Mouse (Mus musculus) lung, adult 2 months (tissue): Measurements from ENCODE around the gene Lhx4.

Experiments
- CTCF ChIP-seq: fragments of 200-500 bp; IDR thresholded peaks from 2 replicates; pipeline ENCODE4 v1.5.1; 2011; ENCODE audit warnings: mild to moderate bottlenecking, low read length, control low read depth; ENCODE audit not compliant: insufficient read depth
- POLR2A ChIP-seq: fragments of 200-500 bp; IDR thresholded peaks from 2 replicates; pipeline ENCODE4 v1.6.1; 2011; ENCODE audit warnings: low read depth, mild to moderate bottlenecking, control low read depth, low read length, borderline replicate concordance; ENCODE audit errors: extremely low read depth

- TF ChIP-seq CTCF (no peak), POLR2A (no peak)
Observed at GRCm38 (mm10) chr1:155758711-155759110, 7.2 kb upstream of the Lhx4 start.
